Mouse (Mus musculus): Measurements from ENCODE around the gene Pknox2.

Pknox2 gene

GRCm38 (mm10) chr9:36942561-36942960 is 204.6 kb downstream of the Pknox2 start:
- no peak for ATAC-seq (ENCODE audit: low TSS enrichment)

GRCm38 (mm10) chr9:36942131-36942530 is 205.1 kb downstream of the Pknox2 start:
- ATAC-seq (ENCODE audit: low TSS enrichment), result peak; percentile 15

GRCm38 (mm10) chr9:36941565-36941964 is 205.6 kb downstream of the Pknox2 start:
- ATAC-seq (ENCODE audit: low TSS enrichment), result no peak

- ATAC-seq (ENCODE audit: low TSS enrichment), result no peak
Measured at GRCm38 (mm10) chr9:36938601-36939078, 208.6 kb downstream of the Pknox2 start.

GRCm38 (mm10) chr9:36933813-36934493 is 213.3 kb downstream of the Pknox2 start:
- peak; percentile 93 for ATAC-seq (ENCODE audit: low TSS enrichment)

GRCm38 (mm10) chr9:36932950-36933812 is 214.0 kb downstream of the Pknox2 start:
- ATAC-seq (ENCODE audit: low TSS enrichment), result 0 out of 2 replicates have a peak, but pooled peaks have one; percentile 3

- ATAC-seq (ENCODE audit: low TSS enrichment), result no peak
Measured at GRCm38 (mm10) chr9:36931657-36932056, 215.6 kb downstream of the Pknox2 start.

- no peak for ATAC-seq (ENCODE audit: low TSS enrichment)
Measured at GRCm38 (mm10) chr9:36923753-36924152, 223.5 kb downstream of the Pknox2 start.

GRCm38 (mm10) chr9:36921718-36922415 is 225.3 kb downstream of the Pknox2 start:
- ATAC-seq (ENCODE audit: low TSS enrichment), result no peak

GRCm38 (mm10) chr9:36919472-36919871 is 227.7 kb downstream of the Pknox2 start:
- no peak for ATAC-seq (ENCODE audit: low TSS enrichment)

- no peak for ATAC-seq (ENCODE audit: low TSS enrichment)
Measured at GRCm38 (mm10) chr9:36918582-36918981, 228.6 kb downstream of the Pknox2 start.

- no peak for ATAC-seq (ENCODE audit: low TSS enrichment)
Measured at GRCm38 (mm10) chr9:36916915-36917314, 230.3 kb downstream of the Pknox2 start.

GRCm38 (mm10) chr9:36916362-36916761 is 230.8 kb downstream of the Pknox2 start:
- ATAC-seq (ENCODE audit: low TSS enrichment), result peak; percentile 88

GRCm38 (mm10) chr9:36905452-36905851 is 241.8 kb downstream of the Pknox2 start:
- no peak for ATAC-seq (ENCODE audit: low TSS enrichment)

GRCm38 (mm10) chr9:36900464-36900863 is 246.7 kb downstream of the Pknox2 start:
- peak; percentile 90 for ATAC-seq (ENCODE audit: low TSS enrichment)

GRCm38 (mm10) chr9:36898560-36898959 is 248.6 kb downstream of the Pknox2 start:
- peak; percentile 28 for ATAC-seq (ENCODE audit: low TSS enrichment)

- ATAC-seq (ENCODE audit: low TSS enrichment), result peak; percentile 75
Measured at GRCm38 (mm10) chr9:36895009-36895693, 252.1 kb downstream of the Pknox2 start.

GRCm38 (mm10) chr9:36894242-36894641 is 253.0 kb downstream of the Pknox2 start:
- ATAC-seq (ENCODE audit: low TSS enrichment), result no peak

- ATAC-seq (ENCODE audit: low TSS enrichment), result no peak
Measured at GRCm38 (mm10) chr9:36893413-36893990, 253.7 kb downstream of the Pknox2 start.

GRCm38 (mm10) chr9:36890552-36890951 is 256.7 kb downstream of the Pknox2 start:
- ATAC-seq (ENCODE audit: low TSS enrichment), result no peak

- no peak for ATAC-seq (ENCODE audit: low TSS enrichment)
Measured at GRCm38 (mm10) chr9:36885237-36885636, 262.0 kb downstream of the Pknox2 start.

Measured in frontal cortex, adult (tissue).